Mouse (Mus musculus) midbrain, embryonic 10.5 days (tissue): ENCODE data around the gene Vsig2. TPM values are rescaled to one million over a fixed set of nuclear protein-coding genes. Genes with fewer than 3 reads are reported as not detected.

ENCODE experiments used
- DNase-seq: peaks from one replicate; pipeline ENCODE4 v3.0.0-alpha.2; 2017; ENCODE audit warnings: low spot score
- H3K27ac ChIP-seq: fragments of 300-500 bp; sonication (generic); replicated peaks from 2 replicates; pipeline ENCODE4 v1.5.1; 2016; ENCODE audit warnings: mild to moderate bottlenecking
- H3K27me3 ChIP-seq: fragments of 300-500 bp; sonication (generic); 2 replicates; pipeline ENCODE4 v1.6.1; 2016; ENCODE audit warnings: low read depth, mild to moderate bottlenecking; ENCODE audit not compliant: poor library complexity, severe bottlenecking
- H3K36me3 ChIP-seq: fragments of 300-500 bp; sonication (generic); 2 replicates; pipeline ENCODE4 v1.6.1; 2016; ENCODE audit warnings: mild to moderate bottlenecking, moderate library complexity
- H3K4me1 ChIP-seq: fragments of 300-500 bp; sonication (generic); 2 replicates; pipeline ENCODE4 v1.6.1; 2016
- H3K4me3 ChIP-seq: fragments of 300-500 bp; sonication (generic); 2 replicates; pipeline ENCODE4 v1.5.1; 2016; ENCODE audit warnings: mild to moderate bottlenecking, moderate library complexity
- H3K9me3 ChIP-seq: fragments of 300-500 bp; sonication (generic); replicated peaks from 2 replicates; pipeline ENCODE4 v1.6.1; 2016; ENCODE audit warnings: mild to moderate bottlenecking
- WGBS: fragments of 180-500 bp; shearing (Covaris S2); methylation state at CpG from one replicate; pipeline ENCODE4 v1.1.7; 2016; 5-methylcytosine and 5-hydroxymethylcytosine counted together
- polyA plus RNA-seq: library from polyadenylated mRNA; unstranded; fragments of >200 nt; fragmentation: Nextera tagmentation; extraction: Ambion mirVana; gene quantifications from 2 replicates; pipeline ENCODE4 v1.2.1, GENCODE M21; 2016

Gene Vsig2
- polyA plus RNA-seq, 1 experiment from 2014 or later: 0.39 TPM

DNA sequence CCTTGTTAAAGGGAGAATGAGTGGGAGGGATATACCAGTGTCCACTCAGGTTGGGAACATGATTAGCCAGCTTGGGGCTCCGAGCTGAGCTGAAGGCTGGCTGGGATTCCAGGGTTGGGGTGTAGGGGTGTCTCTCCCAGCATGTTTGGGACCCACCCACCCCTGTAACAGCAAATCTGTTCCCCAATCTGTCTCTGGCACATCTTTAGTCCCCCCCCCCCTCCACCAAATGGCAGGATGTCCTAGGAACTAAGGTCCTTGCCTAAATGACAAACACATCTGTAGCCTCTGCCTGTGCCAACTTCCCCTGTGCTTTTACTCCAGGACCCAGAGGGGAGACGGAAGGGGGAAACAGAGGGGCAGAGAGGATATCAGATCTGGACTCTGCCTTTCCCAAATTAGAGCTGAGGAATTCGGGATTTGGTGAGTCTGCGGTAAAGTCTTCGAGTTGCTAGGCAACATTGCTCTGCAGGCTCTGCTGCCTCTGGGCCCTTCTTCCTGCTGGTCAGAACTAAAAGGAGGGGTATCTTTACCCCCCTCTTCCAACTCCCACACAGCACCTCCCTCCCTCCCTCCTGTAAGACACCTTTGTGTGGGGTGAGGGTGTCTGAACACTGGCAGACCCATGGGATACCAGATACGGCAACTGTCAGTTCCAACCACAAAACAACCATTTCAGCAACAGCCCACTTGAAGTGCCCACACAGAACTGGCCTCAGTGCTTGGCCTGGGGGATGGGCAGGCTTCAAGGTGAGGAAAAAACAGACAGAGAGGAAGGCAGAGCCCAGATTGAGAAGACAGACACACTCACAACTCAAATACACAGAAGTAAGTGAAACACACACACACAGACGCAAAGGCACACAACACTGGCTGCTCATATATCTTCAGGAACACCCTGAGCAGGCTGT is 16.0 kb downstream of the Vsig2 start, which contains the start of gene Siae:
Gene Siae, plus strand, starts transcription at position 861 of the 911 bp plus-strand sequence.
- peaks cover 70% of the 10 kb centered on the region for H3K27me3 ChIP-seq

DNA sequence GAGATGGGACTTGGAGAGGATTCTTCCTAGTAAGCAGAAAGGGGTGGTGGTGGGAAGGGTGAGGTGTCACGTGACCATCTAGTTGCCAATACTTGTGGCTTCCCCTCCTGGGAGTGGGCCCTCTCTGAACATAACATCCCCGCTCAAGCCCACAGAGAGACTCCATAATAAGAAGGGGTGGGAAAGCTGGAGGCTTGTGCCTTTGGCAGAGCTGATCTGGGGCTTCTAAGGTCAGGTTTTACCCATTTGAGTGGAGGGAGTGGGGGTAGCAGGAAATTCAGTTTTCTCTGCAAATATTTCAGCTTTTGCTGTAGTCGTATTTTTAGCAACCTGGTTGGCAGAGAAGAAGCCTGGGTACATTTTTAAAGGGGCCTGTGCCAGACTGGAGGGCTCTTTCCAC is 17.3 kb downstream of the Vsig2 start:
- Histone ChIP-seq H3K9me3 (no peaks in the 10 kb centered on the region), H3K4me1 (peaks cover 28% of the 10 kb centered on the region), H3K27ac (no peak overlapping the region), H3K36me3 (no peaks in the 10 kb centered on the region), H3K27me3 (peaks cover 57% of the 10 kb centered on the region), H3K4me3 (no peak overlapping the region)
- WGBS: 85% methylated on average over 3 of the region's 3 CpGs
- no peak for DNase-seq

More for the DNA sequence above, 16.0 kb downstream of the Vsig2 start, which contains the start of gene Siae:
- H3K27ac ChIP-seq: no peak within 1 kb of the TSS
- peaks cover 28% of the 10 kb centered on the region for H3K4me1 ChIP-seq
- H3K9me3 ChIP-seq: no peaks in the 10 kb centered on the region
- no peak within 1 kb of the TSS for H3K4me3 ChIP-seq
- WGBS: 27% methylated on average over 7 of the region's 7 CpGs
- DNase-seq: no peak
- no peaks in the 10 kb centered on the region for H3K36me3 ChIP-seq

DNA sequence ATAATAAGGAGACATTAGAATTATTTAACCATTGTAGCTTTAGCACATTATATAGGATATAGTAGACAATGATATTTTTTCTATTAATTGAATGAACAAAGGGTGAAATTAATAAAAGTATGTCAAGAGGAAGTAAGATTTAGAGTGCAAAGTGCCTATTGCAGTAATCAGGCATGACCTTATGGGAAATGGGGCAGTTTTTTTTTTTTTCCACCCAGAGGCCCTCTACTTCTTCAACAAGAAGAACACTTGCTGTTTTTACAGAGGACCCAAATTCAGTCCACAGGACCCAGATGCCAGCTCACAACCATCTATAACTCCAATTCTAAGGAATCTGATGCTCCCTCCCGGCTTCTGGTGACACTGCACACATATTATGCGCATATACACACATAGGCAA is 21.6 kb downstream of the Vsig2 start:
- WGBS: 91% methylated on average over 2 of the region's 2 CpGs

DNA sequence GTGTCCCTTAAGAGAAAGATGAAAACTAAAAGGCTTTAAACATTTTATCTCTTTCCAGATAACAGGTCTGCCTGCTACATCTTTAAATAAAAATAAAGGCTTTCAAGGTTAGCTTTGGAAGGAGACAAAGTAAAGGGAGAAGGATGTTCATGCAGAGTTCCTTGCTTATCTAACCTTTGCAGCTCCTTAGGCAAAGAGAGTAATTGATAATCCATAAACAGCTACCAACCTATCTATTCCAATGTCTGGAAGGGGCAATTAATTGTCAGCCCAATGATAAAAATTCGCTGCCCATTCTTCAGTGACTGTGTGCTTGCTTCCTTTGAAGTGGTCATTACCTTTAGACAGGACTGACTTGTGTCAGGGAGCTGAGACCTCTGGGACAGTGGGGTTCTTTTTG is 24.8 kb downstream of the Vsig2 start:
- H3K9me3 ChIP-seq: no peaks in the 10 kb centered on the region
- WGBS: 56% methylated on average over 1 of the region's 1 CpGs
- no peak overlapping the region for H3K4me3 ChIP-seq
- H3K4me1 ChIP-seq: peaks cover 11% of the 10 kb centered on the region
- H3K27me3 ChIP-seq: 0 out of 2 replicates have a peak, but pooled peaks cover 8% of the 10 kb centered on the region
- H3K27ac ChIP-seq: no peak overlapping the region
- H3K36me3 ChIP-seq: no peaks in the 10 kb centered on the region
- DNase-seq: no peak

More for the DNA sequence above, 21.6 kb downstream of the Vsig2 start:
- peaks cover 2% of the 10 kb centered on the region for H3K4me1 ChIP-seq
- no peak for DNase-seq
- H3K9me3 ChIP-seq: no peaks in the 10 kb centered on the region
- no peaks in the 10 kb centered on the region for H3K36me3 ChIP-seq
- H3K27me3 ChIP-seq: peaks cover 14% of the 10 kb centered on the region
- no peak overlapping the region for H3K27ac ChIP-seq
- no peak overlapping the region for H3K4me3 ChIP-seq

DNA sequence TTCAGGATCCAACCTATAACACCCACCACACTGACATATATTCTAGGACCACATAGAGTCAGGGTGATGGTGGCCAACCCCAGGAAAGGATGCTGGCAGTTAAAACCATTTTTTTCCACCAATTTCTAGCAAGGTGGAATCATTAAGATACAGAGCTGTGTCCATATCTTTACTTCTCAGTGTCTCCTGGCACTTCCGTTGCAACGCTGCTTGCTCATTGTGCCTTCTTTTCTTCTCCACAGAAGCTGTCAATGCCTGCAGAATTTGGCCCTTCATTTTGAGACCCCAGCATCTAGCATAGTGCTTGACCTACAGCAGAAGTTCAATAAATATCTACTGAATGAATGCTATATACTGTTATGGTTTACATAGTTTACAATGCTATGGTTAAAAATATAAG is 28.0 kb downstream of the Vsig2 start:
- H3K27me3 ChIP-seq: 0 out of 2 replicates have a peak, but pooled peaks cover 8% of the 10 kb centered on the region
- no peaks in the 10 kb centered on the region for H3K9me3 ChIP-seq
- no peak overlapping the region for H3K4me3 ChIP-seq
- DNase-seq: no peak
- no peaks in the 10 kb centered on the region for H3K36me3 ChIP-seq
- peaks cover 11% of the 10 kb centered on the region for H3K4me1 ChIP-seq
- WGBS: 97% methylated on average over 2 of the region's 2 CpGs
- H3K27ac ChIP-seq: no peak overlapping the region

DNA sequence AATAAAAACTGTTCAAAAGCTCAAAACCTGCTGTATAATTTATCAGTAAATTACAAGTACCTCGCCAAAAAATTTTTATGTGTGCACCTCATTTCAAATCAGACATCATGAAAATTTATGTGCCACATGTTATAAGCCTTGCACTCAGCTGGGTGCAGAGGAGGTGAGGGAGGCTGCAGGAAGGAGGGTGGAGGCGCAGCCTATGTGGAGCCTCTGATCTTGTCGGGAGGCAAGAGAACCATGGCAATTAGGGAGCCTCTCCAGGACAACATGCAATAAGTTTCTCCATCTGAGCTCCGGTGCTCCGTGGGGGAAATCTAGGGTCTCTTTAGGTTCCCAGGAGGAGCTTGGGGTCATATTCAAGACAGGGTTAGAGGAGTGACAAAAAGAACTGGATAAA is 28.4 kb downstream of the Vsig2 start:
- no peaks in the 10 kb centered on the region for H3K36me3 ChIP-seq
- no peaks in the 10 kb centered on the region for H3K9me3 ChIP-seq
- WGBS: 66% methylated on average over 5 of the region's 5 CpGs
- H3K4me1 ChIP-seq: peaks cover 12% of the 10 kb centered on the region
- H3K27me3 ChIP-seq: 0 out of 2 replicates have a peak, but pooled peaks cover 8% of the 10 kb centered on the region
- no peak for DNase-seq
- no peak overlapping the region for H3K4me3 ChIP-seq
- H3K27ac ChIP-seq: no peak overlapping the region

DNA sequence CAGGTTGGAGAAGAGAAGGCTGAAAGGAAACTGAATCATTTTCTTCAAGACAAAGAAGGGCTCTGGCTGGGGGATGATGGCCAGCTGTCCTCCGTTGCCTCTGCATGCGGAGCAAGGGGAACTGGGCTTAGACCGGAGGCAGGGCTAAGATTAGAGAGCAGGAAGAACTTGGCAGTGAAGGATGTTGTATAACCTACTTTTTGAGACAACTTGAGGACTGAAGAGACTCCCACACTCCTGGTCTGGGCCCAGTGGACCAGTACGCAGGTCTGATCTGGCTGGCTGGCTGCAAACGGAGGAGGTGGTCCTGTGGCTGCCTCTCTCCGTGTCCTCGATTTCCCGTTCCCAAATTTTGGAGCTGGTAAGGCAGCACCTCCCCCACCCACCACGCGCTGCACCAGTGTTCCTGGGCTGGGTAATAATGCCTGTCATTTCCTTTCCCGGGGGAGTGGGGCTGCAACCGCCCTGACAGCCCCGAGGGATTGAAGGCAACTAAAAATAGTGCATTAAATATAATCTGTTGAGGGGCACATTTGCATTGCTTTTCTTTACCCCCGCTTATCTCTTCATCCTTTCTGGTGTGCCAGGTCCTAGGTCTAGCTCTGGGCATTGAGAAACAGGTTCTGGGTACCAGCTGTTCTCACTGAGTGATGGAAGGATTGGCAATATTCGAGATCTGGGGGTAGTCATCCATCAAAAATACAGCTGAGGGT is 29.0 kb downstream of the Vsig2 start:
- H3K4me3 ChIP-seq: no peak overlapping the region
- no peaks in the 10 kb centered on the region for H3K9me3 ChIP-seq
- H3K36me3 ChIP-seq: no peaks in the 10 kb centered on the region
- H3K4me1 ChIP-seq: peaks cover 14% of the 10 kb centered on the region
- no peak overlapping the region for H3K27ac ChIP-seq
- WGBS: 59% methylated on average over 15 of the region's 15 CpGs
- no peak for DNase-seq
- 0 out of 2 replicates have a peak, but pooled peaks cover 8% of the 10 kb centered on the region for H3K27me3 ChIP-seq

DNA sequence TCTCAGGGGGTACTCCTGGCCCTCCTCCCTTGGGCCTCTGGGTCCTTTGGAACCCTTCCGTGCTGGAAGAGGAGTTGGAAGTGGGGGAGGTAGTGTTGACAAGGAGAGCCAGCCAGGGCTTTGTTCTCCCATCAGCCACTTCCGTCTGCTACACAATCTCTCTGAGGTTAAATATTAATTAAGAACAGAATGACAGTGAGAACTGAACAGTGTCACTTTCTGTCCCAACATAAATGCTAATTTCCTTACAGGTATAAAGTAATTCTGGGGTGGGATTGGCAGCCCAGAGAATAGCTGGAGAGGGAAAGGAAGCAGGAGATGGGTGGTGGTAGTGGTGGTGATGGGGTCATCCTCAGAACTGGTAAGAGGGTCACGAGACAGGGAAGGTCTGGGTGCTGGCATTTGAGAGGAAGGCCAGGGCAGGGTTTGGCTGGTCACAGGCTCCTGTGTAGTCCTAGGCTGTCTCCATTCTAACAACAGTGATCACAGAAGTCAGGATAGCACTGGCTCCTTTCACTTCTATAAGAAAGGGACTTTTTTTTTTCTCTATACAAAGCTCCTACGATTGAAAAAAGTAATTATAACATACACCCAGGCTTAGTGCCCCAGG is 29.7 kb downstream of the Vsig2 start:
- H3K36me3 ChIP-seq: no peaks in the 10 kb centered on the region
- peaks cover 14% of the 10 kb centered on the region for H3K4me1 ChIP-seq
- DNase-seq: no peak
- H3K27me3 ChIP-seq: 0 out of 2 replicates have a peak, but pooled peaks cover 8% of the 10 kb centered on the region
- 60% methylated on average over 4 of the region's 4 CpGs for WGBS
- no peaks in the 10 kb centered on the region for H3K9me3 ChIP-seq
- H3K27ac ChIP-seq: no peak overlapping the region
- H3K4me3 ChIP-seq: no peak overlapping the region

DNA sequence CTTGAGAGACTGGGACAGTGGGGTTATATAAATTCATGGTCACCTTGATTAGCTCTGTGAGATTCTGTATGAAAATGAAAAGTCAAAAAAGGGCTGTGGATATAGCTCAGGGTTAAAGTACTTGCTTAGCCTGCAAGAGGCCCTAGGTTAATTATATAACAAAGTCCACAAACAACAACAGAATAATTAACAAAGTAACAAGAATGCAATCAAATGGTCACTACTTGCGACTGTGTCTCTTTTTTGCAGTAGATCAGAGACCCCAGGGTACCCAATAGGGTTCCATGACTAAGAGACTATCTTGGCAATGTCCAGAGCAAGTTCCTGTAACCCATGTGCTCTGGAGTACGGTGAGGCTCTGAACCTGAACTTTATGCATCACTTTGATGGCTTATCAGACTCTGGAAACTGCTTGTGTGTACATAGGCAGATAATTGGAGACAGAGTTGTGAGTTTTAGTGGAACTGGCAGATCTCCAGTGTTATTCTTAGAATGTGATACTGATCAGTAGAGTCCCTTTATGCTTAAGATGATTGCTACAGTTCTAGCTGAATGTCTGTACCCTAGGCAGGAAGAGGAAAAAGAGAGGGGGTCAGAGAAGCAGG is 30.3 kb downstream of the Vsig2 start:
- 81% methylated on average over 2 of the region's 2 CpGs for WGBS
- Histone ChIP-seq H3K36me3 (no peaks in the 10 kb centered on the region), H3K4me3 (no peak overlapping the region), H3K27me3 (0 out of 2 replicates have a peak, but pooled peaks cover 8% of the 10 kb centered on the region), H3K4me1 (peaks cover 14% of the 10 kb centered on the region), H3K27ac (no peak overlapping the region), H3K9me3 (no peaks in the 10 kb centered on the region)
- DNase-seq: no peak

DNA sequence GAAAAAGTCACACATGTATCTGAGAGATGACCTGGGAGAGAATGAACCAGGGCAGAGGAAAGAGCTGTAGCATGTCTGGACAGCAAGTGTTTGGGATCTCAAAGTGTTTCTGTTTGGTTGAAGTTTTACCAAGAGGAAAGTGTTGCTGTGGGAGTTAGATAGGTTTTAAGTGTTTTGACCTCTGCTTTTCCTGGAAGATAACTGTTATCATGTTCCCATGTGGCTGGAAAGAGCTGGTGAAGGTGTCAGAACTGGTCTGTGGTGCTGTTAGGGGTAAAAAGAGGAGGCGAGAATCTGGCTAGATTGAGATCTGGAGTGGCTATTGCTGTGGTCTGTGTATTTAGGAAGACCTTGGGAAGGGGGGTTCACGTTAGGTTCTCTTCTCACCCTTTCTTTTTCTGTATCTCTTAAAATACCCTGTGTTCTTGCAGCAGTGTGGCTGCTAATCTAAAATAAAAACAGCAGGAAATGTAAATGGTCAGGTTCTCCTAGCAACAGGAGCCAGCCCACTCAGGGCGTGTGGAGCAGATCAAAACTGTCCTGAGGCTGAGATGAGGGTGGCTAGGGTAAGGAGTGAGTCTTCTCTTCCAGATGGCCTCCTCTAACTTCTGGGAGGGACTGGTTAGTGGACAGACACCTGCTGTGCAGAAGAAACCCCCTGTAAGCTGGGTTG is 33.3 kb downstream of the Vsig2 start:
- Histone ChIP-seq H3K4me1 (peaks cover 20% of the 10 kb centered on the region), H3K36me3 (no peaks in the 10 kb centered on the region), H3K9me3 (no peaks in the 10 kb centered on the region), H3K27ac (no peak overlapping the region), H3K4me3 (no peak overlapping the region), H3K27me3 (0 out of 2 replicates have a peak, but pooled peaks cover 8% of the 10 kb centered on the region)
- DNase-seq: no peak
- 58% methylated on average over 3 of the region's 3 CpGs for WGBS

DNA sequence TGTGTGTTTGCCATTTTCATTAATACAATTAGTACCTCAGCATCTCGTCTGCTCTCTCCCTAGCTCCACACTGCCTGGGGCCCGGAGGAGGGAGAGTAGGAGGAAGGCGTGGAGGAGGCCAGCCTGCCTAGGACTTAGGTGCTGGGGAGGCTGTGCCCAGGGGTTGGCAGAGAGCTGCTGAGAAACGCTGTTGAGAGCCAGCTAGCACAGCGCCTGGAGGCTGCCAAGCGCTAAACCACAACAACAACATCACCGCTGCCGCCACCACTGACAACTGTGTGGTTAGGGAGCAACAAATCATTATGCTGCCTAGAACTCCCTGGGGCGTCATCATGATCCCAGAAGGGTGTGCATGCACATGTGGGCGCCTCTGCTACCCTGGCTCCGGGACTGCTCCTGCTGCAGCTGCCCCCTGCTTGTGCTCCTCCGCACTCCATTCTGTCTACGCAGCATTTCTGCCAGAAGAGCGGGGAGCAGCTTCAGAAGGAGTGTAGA is 37.4 kb downstream of the Vsig2 start:
- 36% methylated on average over 14 of the region's 14 CpGs for WGBS
- peaks cover 8% of the 10 kb centered on the region for H3K4me1 ChIP-seq
- H3K36me3 ChIP-seq: no peaks in the 10 kb centered on the region
- H3K27ac ChIP-seq: no peak overlapping the region
- DNase-seq: no peak
- H3K9me3 ChIP-seq: no peaks in the 10 kb centered on the region
- H3K4me3 ChIP-seq: no peak overlapping the region
- no peaks in the 10 kb centered on the region for H3K27me3 ChIP-seq

DNA sequence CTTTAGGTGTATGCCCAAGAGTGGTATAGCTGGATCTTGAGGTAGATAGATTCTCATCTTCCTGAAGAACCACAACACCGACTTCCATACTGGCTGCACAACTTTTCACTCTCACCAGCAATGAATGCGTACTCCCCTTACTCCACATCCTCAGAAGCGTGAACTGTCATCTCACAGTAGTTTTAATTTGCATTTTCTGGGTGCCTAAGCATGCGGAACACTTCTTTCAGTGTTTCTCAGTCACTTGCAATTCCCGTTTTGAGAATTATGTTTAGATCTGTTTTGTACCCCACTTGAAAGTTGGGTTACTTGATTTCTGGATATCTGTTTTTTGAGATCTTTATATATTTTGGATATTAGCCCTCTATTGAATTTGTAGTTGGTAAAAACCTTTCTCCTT is 44.5 kb downstream of the Vsig2 start:
- H3K36me3 ChIP-seq: no peaks in the 10 kb centered on the region
- no peak overlapping the region for H3K4me3 ChIP-seq
- H3K27me3 ChIP-seq: no peaks in the 10 kb centered on the region
- WGBS: 83% methylated on average over 5 of the region's 5 CpGs
- H3K27ac ChIP-seq: no peak overlapping the region
- H3K9me3 ChIP-seq: no peaks in the 10 kb centered on the region
- no peak for DNase-seq
- H3K4me1 ChIP-seq: no peaks in the 10 kb centered on the region
